Comparison of ENCODE assay signal across 11 mouse cellular contexts in genomic region chr7:44820525-44820924, GRCm38 (mm10). TPM values are rescaled to one million over a fixed set of nuclear protein-coding genes. Genes with fewer than 3 reads are reported as not detected.
DNase-seq lines count a peak whose midpoint lies in the region; ATAC-seq and TF ChIP-seq lines count a peak whose summit lies in the region.
"Had no signal": no experiment of that assay in that cellular context is flagged by ENCODE, and none has a peak within 500 bp of the region (broad histone marks: within the 10 kb centered on the region; RNA-seq: fewer than 3 reads in every experiment).

No protein-coding gene starts in this region.

- H3K79me2 ChIP-seq in heart, adult 2 months (replicated peaks; ENCODE audit: control insufficient read depth, insufficient read depth, low read length): peaks cover 3% of the 10 kb centered on the region

- TF ChIP-seq EP300 in heart, adult 2 months (IDR thresholded peaks at IDR 0.05; ENCODE audit: insufficient read depth, low read depth, low read length): no peak

- no peaks in the 10 kb centered on the region for H3K9me3 ChIP-seq in liver, embryonic 16.5 days (replicated peaks; ENCODE audit: control insufficient read depth, low read length)
- H3K9me3 ChIP-seq: limb, embryonic 12.5 days had no signal

- H3K4me3 ChIP-seq in heart, adult 2 months: no peak overlapping the region
- no peak overlapping the region for H3K4me3 ChIP-seq in liver, embryonic 16.5 days (ENCODE audit: low read depth, low read length)
- no peak overlapping the region for H3K4me3 ChIP-seq in lung, adult 2 months (replicated peaks; ENCODE audit: extremely low read depth, low read depth, low read length)
- H3K4me3 ChIP-seq: limb, embryonic 12.5 days had no signal

- no peak overlapping the region for H3K4me2 ChIP-seq in liver, embryonic 16.5 days (ENCODE audit: low read depth, low read length)
- H3K4me2 ChIP-seq: hindbrain, embryonic 14.5 days had no signal

- WGBS in heart, adult 2 months: 57% methylated on average over 3 of the region's 3 CpGs
- WGBS in liver, embryonic 16.5 days (ENCODE audit: insufficient replicate concordance): 62% methylated on average over 3 of the region's 3 CpGs
- WGBS in lung, adult 2 months: 77% methylated on average over 3 of the region's 3 CpGs

- DNase-seq in heart, adult 2 months: peak; percentile 1 to 13
- no peak for DNase-seq in heart, adult 9 months (ENCODE audit: low spot score in 2 of 2)
- peak; percentile 0 for DNase-seq in ovary, adult 18-20 months (ENCODE audit: low spot score)
- no peak for DNase-seq in ovary, postnatal 36 days (ENCODE audit: low spot score)
- DNase-seq in heart, postnatal 4 days: peak; percentile 2
- no peak for DNase-seq in lung, adult 2 months

- peak overlapping the region; percentile 93; the same call in 1 of the 2 replicates for H3K27ac ChIP-seq in heart, adult 2 months
- H3K27ac ChIP-seq in liver, embryonic 16.5 days (ENCODE audit: low read length): peak overlapping the region; percentile 81
- H3K27ac ChIP-seq: hindbrain, embryonic 14.5 days; limb, embryonic 12.5 days had no signal

- no peak for TF ChIP-seq POLR2A in heart, adult 2 months (IDR thresholded peaks at IDR 0.05; ENCODE audit: insufficient read depth, low read depth, low read length)
- TF ChIP-seq POLR2A in lung, adult 2 months (IDR thresholded peaks at IDR 0.05; ENCODE audit: borderline replicate concordance, extremely low read depth, low read depth, low read length): no peak

- H3K27me3 ChIP-seq in heart, adult 2 months (ENCODE audit: control insufficient read depth, insufficient read depth, low read length): no peaks in the 10 kb centered on the region
- H3K27me3 ChIP-seq in liver, embryonic 16.5 days (ENCODE audit: control insufficient read depth, insufficient read depth, low read depth, low read length): no peaks in the 10 kb centered on the region
- H3K27me3 ChIP-seq: limb, embryonic 12.5 days had no signal

- intact Hi-C loops in heart, adult 2 months (cut with DNase I): loop anchor here (5.0 kb wide), 1 partner anchor 168 kb away; no protein-coding TSS in a partner anchor

- no peak for TF ChIP-seq CTCF in heart, adult 2 months (IDR thresholded peaks at IDR 0.05)
- no peak for TF ChIP-seq CTCF in lung, adult 2 months (IDR thresholded peaks at IDR 0.05; ENCODE audit: insufficient read depth, low read length)

- H3K36me3 ChIP-seq in heart, adult 2 months (ENCODE audit: control insufficient read depth, insufficient read depth, low read length): peaks cover 14% of the 10 kb centered on the region
- no peaks in the 10 kb centered on the region for H3K36me3 ChIP-seq in liver, embryonic 16.5 days (ENCODE audit: control insufficient read depth, insufficient read depth)

- H3K4me1 ChIP-seq in heart, adult 2 months (ENCODE audit: control insufficient read depth, insufficient read depth, low read length): peaks cover 18% of the 10 kb centered on the region
- H3K4me1 ChIP-seq in liver, embryonic 16.5 days (ENCODE audit: control insufficient read depth, low read depth, low read length): peaks cover 71% of the 10 kb centered on the region
- H3K4me1 ChIP-seq in lung, adult 2 months (ENCODE audit: control insufficient read depth, insufficient read depth, low read length): peaks cover 15% of the 10 kb centered on the region

- no peak overlapping the region for H3K9ac ChIP-seq in heart, adult 2 months (ENCODE audit: low read depth, low read length)
- H3K9ac ChIP-seq in liver, embryonic 16.5 days (ENCODE audit: low read depth, low read length): no peak overlapping the region
- H3K9ac ChIP-seq: hindbrain, embryonic 14.5 days had no signal

- no peak for ATAC-seq in liver, embryonic 16.5 days (ENCODE audit: low read depth)
- ATAC-seq in megakaryocyte-erythroid progenitor cell, adult 5-6 weeks (replicated peaks; ENCODE audit: low FRiP score, low TSS enrichment, poor library complexity, severe bottlenecking): no peak
- ATAC-seq: midbrain, embryonic 16.5 days had no signal

RNA-seq across cellular contexts. Expression of gene Atf5, which starts 4.1 kb away (rescaled TPM):
- total RNA-seq in heart, adult 2 months (2021): 10 to 100 TPM; 60.2 to 63.4 TPM
- 42.3 and 73.6 TPM in 2 replicates for polyA plus RNA-seq in heart, adult 2 months (2012; rRNA removed)
- 10 to 100 TPM; 34.9 to 37.2 TPM for total RNA-seq in heart, postnatal 4 days (2021)
- polyA plus RNA-seq in liver, embryonic 16.5 days (2015; fragmentation: Nextera tagmentation; extraction: Ambion mirVana): 7.3 and 9.7 TPM in 2 replicates
- total RNA-seq in megakaryocyte-erythroid progenitor cell, adult 5-6 weeks (2014; fragmentation: Nextera tagmentation): 3.5 and 6.8 TPM in 2 replicates
- 1.3 and 2.8 TPM in 2 replicates for total RNA-seq in megakaryocyte-erythroid progenitor cell, adult 5-6 weeks (2017)
- 191 and 231 TPM in 2 replicates for polyA plus RNA-seq in lung, adult 2 months (2012; rRNA removed)

RNA-seq across cellular contexts. Expression of gene Il4i1, which starts 4.3 kb away (rescaled TPM):
- under 1 TPM; 0.61 to 0.70 TPM for total RNA-seq in heart, adult 2 months (2021)
- polyA plus RNA-seq in heart, adult 2 months (2012; rRNA removed): 1.3 and 1.5 TPM in 2 replicates
- total RNA-seq in heart, postnatal 4 days (2021): 1 to 10 TPM; 1.4 to 2.0 TPM
- 0.34 and 0.76 TPM in 2 replicates for polyA plus RNA-seq in liver, embryonic 16.5 days (2015; fragmentation: Nextera tagmentation; extraction: Ambion mirVana)
- total RNA-seq in megakaryocyte-erythroid progenitor cell, adult 5-6 weeks (2014; fragmentation: Nextera tagmentation): 2.5 and 6.5 TPM in 2 replicates
- total RNA-seq in megakaryocyte-erythroid progenitor cell, adult 5-6 weeks (2017): 0.76 and 1.7 TPM in 2 replicates
- 6.5 and 7.6 TPM in 2 replicates for polyA plus RNA-seq in lung, adult 2 months (2012; rRNA removed)

RNA-seq across cellular contexts. Expression of gene Nup62, which starts 4.6 kb away (rescaled TPM):
- 10 to 100 TPM; 27.1 to 28.0 TPM for total RNA-seq in heart, adult 2 months (2021)
- 36.0 and 36.6 TPM in 2 replicates for polyA plus RNA-seq in heart, adult 2 months (2012; rRNA removed)
- 10 to 100 TPM; 69.3 to 69.9 TPM for total RNA-seq in heart, postnatal 4 days (2021)
- 43.4 and 44.7 TPM in 2 replicates for polyA plus RNA-seq in liver, embryonic 16.5 days (2015; fragmentation: Nextera tagmentation; extraction: Ambion mirVana)
- 103 and 109 TPM in 2 replicates for total RNA-seq in megakaryocyte-erythroid progenitor cell, adult 5-6 weeks (2014; fragmentation: Nextera tagmentation)
- total RNA-seq in megakaryocyte-erythroid progenitor cell, adult 5-6 weeks (2017): 167 and 183 TPM in 2 replicates
- polyA plus RNA-seq in lung, adult 2 months (2012; rRNA removed): 42.9 and 44.1 TPM in 2 replicates

RNA-seq across cellular contexts. Expression of gene Akt1s1, which starts 28.3 kb away (rescaled TPM):
- 10 to 100 TPM; 62.6 to 72.8 TPM for total RNA-seq in heart, adult 2 months (2021)
- polyA plus RNA-seq in heart, adult 2 months (2012; rRNA removed): 53.8 and 63.0 TPM in 2 replicates
- total RNA-seq in heart, postnatal 4 days (2021): 10 to 100 TPM; 70.6 to 82.6 TPM
- polyA plus RNA-seq in liver, embryonic 16.5 days (2015; fragmentation: Nextera tagmentation; extraction: Ambion mirVana): 25.6 and 29.1 TPM in 2 replicates
- total RNA-seq in megakaryocyte-erythroid progenitor cell, adult 5-6 weeks (2014; fragmentation: Nextera tagmentation): 21.1 and 23.7 TPM in 2 replicates
- 19.2 and 24.5 TPM in 2 replicates for total RNA-seq in megakaryocyte-erythroid progenitor cell, adult 5-6 weeks (2017)
- polyA plus RNA-seq in lung, adult 2 months (2012; rRNA removed): 96.6 and 130 TPM in 2 replicates

RNA-seq across cellular contexts. Expression of gene Tbc1d17, which starts 28.4 kb away (rescaled TPM):
- 10 to 100 TPM; 29.6 to 46.6 TPM for total RNA-seq in heart, adult 2 months (2021)
- polyA plus RNA-seq in heart, adult 2 months (2012; rRNA removed): 56.0 and 61.9 TPM in 2 replicates
- total RNA-seq in heart, postnatal 4 days (2021): 10 to 100 TPM; 33.0 to 38.0 TPM
- polyA plus RNA-seq in liver, embryonic 16.5 days (2015; fragmentation: Nextera tagmentation; extraction: Ambion mirVana): 32.7 and 33.7 TPM in 2 replicates
- 26.7 and 61.9 TPM in 2 replicates for total RNA-seq in megakaryocyte-erythroid progenitor cell, adult 5-6 weeks (2014; fragmentation: Nextera tagmentation)
- 13.7 and 49.6 TPM in 2 replicates for total RNA-seq in megakaryocyte-erythroid progenitor cell, adult 5-6 weeks (2017)
- 95.7 and 114 TPM in 2 replicates for polyA plus RNA-seq in lung, adult 2 months (2012; rRNA removed)

Comparison
In these comparisons a context has a peak if more than half of its experiments do, and no peak if none do; other contexts are left out.
1. DNase-seq: peak in heart, adult 2 months (2 of 2), ovary, adult 18-20 months (single experiment) and heart, postnatal 4 days (single experiment); none in heart, adult 9 months (0 of 2), ovary, postnatal 36 days (single experiment) and lung, adult 2 months (single experiment).
2. RNA of gene Atf5, which starts 4.1 kb away (total RNA-seq): 60.2 to 63.4 TPM in heart, adult 2 months and 34.9 to 37.2 TPM in heart, postnatal 4 days; 1.3 to 6.8 TPM in megakaryocyte-erythroid progenitor cell, adult 5-6 weeks; every median in the first group is over 4 times any median in the second.